Mouse (Mus musculus) liver, embryonic 11.5 days (tissue): Measurements from ENCODE around the gene Snx29. TPM values are rescaled to one million over a fixed set of nuclear protein-coding genes. Genes with fewer than 3 reads are reported as not detected.

Experiments used
- ATAC-seq: fragments of 200-750 bp; cut with Nextera tagmentation; replicated peaks from 2 replicates; pipeline ENCODE4 v1.8.0; 2017; ENCODE audit warnings: moderate number of reproducible peaks, mild to moderate bottlenecking, moderate TSS enrichment, moderate library complexity; ENCODE audit not compliant: low FRiP score
- DNase-seq: peaks from one replicate; pipeline ENCODE4 v3.0.0-alpha.2; 2017; ENCODE audit warnings: low spot score
- H3K27ac ChIP-seq: fragments of 300-500 bp; sonication (generic); 2 replicates; pipeline ENCODE4 v1.5.1; 2014; ENCODE audit warnings: mild to moderate bottlenecking, low read depth, low read length, control low read depth
- H3K27me3 ChIP-seq: fragments of 300-500 bp; sonication (generic); replicated peaks from 2 replicates; pipeline ENCODE4 v1.6.1; 2014; ENCODE audit warnings: low read length, mixed read lengths; ENCODE audit not compliant: control insufficient read depth, insufficient read depth
- H3K36me3 ChIP-seq: fragments of 300-500 bp; sonication (generic); 2 replicates; pipeline ENCODE4 v1.6.1; 2014; ENCODE audit warnings: mild to moderate bottlenecking, low read length, moderate library complexity, mixed read lengths; ENCODE audit not compliant: control insufficient read depth, insufficient read depth
- H3K4me1 ChIP-seq: fragments of 300-500 bp; sonication (generic); replicated peaks from 2 replicates; pipeline ENCODE4 v1.6.1; 2014; ENCODE audit warnings: low read length, mixed read lengths; ENCODE audit not compliant: control insufficient read depth, insufficient read depth
- H3K4me2 ChIP-seq: fragments of 300-500 bp; sonication (generic); 2 replicates; pipeline ENCODE4 v1.6.1; 2014; ENCODE audit warnings: mild to moderate bottlenecking, control low read depth, moderate library complexity
- H3K4me3 ChIP-seq: fragments of 300-500 bp; sonication (generic); 2 replicates; pipeline ENCODE4 v1.5.1; 2014; ENCODE audit warnings: low read depth, low read length, control low read depth
- H3K9ac ChIP-seq: fragments of 300-500 bp; sonication (generic); 2 replicates; pipeline ENCODE4 v1.6.1; 2014; ENCODE audit warnings: low read depth, low read length, control low read depth
- H3K9me3 ChIP-seq: fragments of 300-500 bp; sonication (generic); 2 replicates; pipeline ENCODE4 v1.6.1; 2016; ENCODE audit warnings: low read length, inconsistent platforms, mixed read lengths; ENCODE audit not compliant: control insufficient read depth
- WGBS: fragments of 180-500 bp; shearing (Covaris S2); extraction: QIAGEN DNeasy Blood & Tissue Kit; methylation state at CpG from one replicate; pipeline ENCODE4 v1.1.7; 2014; 5-methylcytosine and 5-hydroxymethylcytosine counted together
- polyA plus RNA-seq: library from polyadenylated mRNA; unstranded; fragments of >200 nt; fragmentation: Nextera tagmentation; extraction: Ambion mirVana; gene quantifications from 2 replicates; pipeline ENCODE4 v1.2.1, GENCODE M21; 2014

Snx29 gene
- polyA plus RNA-seq, 1 experiment from 2014 or later: 5.1 TPM

- no peaks in the 10 kb centered on the region for H3K27me3 ChIP-seq
These were observed 19.0 kb upstream of the Snx29 start for GRCm38 (mm10) chr16:11303741-11304140.

GRCm38 (mm10) chr16:11305531-11305930 is 17.2 kb upstream of the Snx29 start:
- 75% methylated on average over 2 of the region's 2 CpGs for WGBS
- no peak overlapping the region for H3K9ac ChIP-seq
- no peaks in the 10 kb centered on the region for H3K4me1 ChIP-seq
- DNase-seq (no peak), ATAC-seq (no peak)
- no peaks in the 10 kb centered on the region for H3K27me3 ChIP-seq
- H3K27ac ChIP-seq: no peak overlapping the region
- H3K4me3 ChIP-seq: no peak overlapping the region
- H3K4me2 ChIP-seq: no peak overlapping the region
- no peaks in the 10 kb centered on the region for H3K9me3 ChIP-seq
- no peaks in the 10 kb centered on the region for H3K36me3 ChIP-seq

More at GRCm38 (mm10) chr16:11303741-11304140, 19.0 kb upstream of the Snx29 start:
- Histone ChIP-seq H3K27ac (no peak overlapping the region), H3K4me1 (no peaks in the 10 kb centered on the region), H3K36me3 (no peaks in the 10 kb centered on the region), H3K4me2 (no peak overlapping the region), H3K9me3 (no peaks in the 10 kb centered on the region), H3K4me3 (no peak overlapping the region), H3K9ac (no peak overlapping the region)
- DNase-seq (no peak), ATAC-seq (no peak)

GRCm38 (mm10) chr16:11313512-11313911 is 9.2 kb upstream of the Snx29 start, which contains the start of gene Tnfrsf17:
TSS of gene Tnfrsf17 (plus strand) at chr16:11313812.
- H3K27ac ChIP-seq: no peak within 1 kb of the TSS
- no peak within 1 kb of the TSS for H3K9ac ChIP-seq
- H3K4me2 ChIP-seq: no peak within 1 kb of the TSS
- DNase-seq (no peak), ATAC-seq (no peak)
- H3K27me3 ChIP-seq: no peaks in the 10 kb centered on the region
- no peaks in the 10 kb centered on the region for H3K9me3 ChIP-seq
- no peaks in the 10 kb centered on the region for H3K4me1 ChIP-seq
- H3K4me3 ChIP-seq: no peak within 1 kb of the TSS
- WGBS: 71% methylated on average over 7 of the region's 7 CpGs
- no peaks in the 10 kb centered on the region for H3K36me3 ChIP-seq

GRCm38 (mm10) chr16:11315786-11316320 is 6.9 kb upstream of the Snx29 start:
- no peaks in the 10 kb centered on the region for H3K9me3 ChIP-seq
- DNase-seq: no peak
- H3K4me3 ChIP-seq: no peak overlapping the region
- H3K27ac ChIP-seq: no peak overlapping the region
- H3K4me1 ChIP-seq: no peaks in the 10 kb centered on the region
- ATAC-seq: no peak
- H3K36me3 ChIP-seq: no peaks in the 10 kb centered on the region
- WGBS: 70% methylated on average over 5 of the region's 5 CpGs
- no peak overlapping the region for H3K9ac ChIP-seq
- no peak overlapping the region for H3K4me2 ChIP-seq
- no peaks in the 10 kb centered on the region for H3K27me3 ChIP-seq

GRCm38 (mm10) chr16:11316748-11317147 is 6.0 kb upstream of the Snx29 start:
- Histone ChIP-seq H3K4me2 (no peak overlapping the region), H3K36me3 (no peaks in the 10 kb centered on the region), H3K9ac (no peak overlapping the region), H3K27ac (no peak overlapping the region), H3K4me1 (no peaks in the 10 kb centered on the region), H3K4me3 (no peak overlapping the region), H3K27me3 (no peaks in the 10 kb centered on the region), H3K9me3 (no peaks in the 10 kb centered on the region)
- ATAC-seq: no peak
- DNase-seq: no peak
- 71% methylated on average over 5 of the region's 5 CpGs for WGBS

- WGBS: 49% methylated on average over 6 of the region's 6 CpGs
These were observed 5.4 kb upstream of the Snx29 start for GRCm38 (mm10) chr16:11317324-11317723.

GRCm38 (mm10) chr16:11323324-11324051 is 780 bp downstream of the Snx29 start:
- Histone ChIP-seq H3K9me3 (no peaks in the 10 kb centered on the region), H3K27ac (peak overlapping the region; percentile 54; the same call in 1 of the 2 replicates), H3K27me3 (no peaks in the 10 kb centered on the region), H3K4me2 (peak overlapping the region; percentile 98), H3K36me3 (no peaks in the 10 kb centered on the region), H3K4me1 (peaks cover 8% of the 10 kb centered on the region), H3K4me3 (peak overlapping the region; percentile 90), H3K9ac (peak overlapping the region; percentile 89)
- WGBS: 10% methylated on average over 17 of the region's 17 CpGs
- DNase-seq (peak; percentile 59), ATAC-seq (peak; percentile 44)

More at GRCm38 (mm10) chr16:11317324-11317723, 5.4 kb upstream of the Snx29 start:
- DNase-seq (no peak), ATAC-seq (no peak)
- H3K4me1 ChIP-seq: no peaks in the 10 kb centered on the region
- no peaks in the 10 kb centered on the region for H3K27me3 ChIP-seq
- no peaks in the 10 kb centered on the region for H3K36me3 ChIP-seq
- no peak overlapping the region for H3K27ac ChIP-seq
- no peak overlapping the region for H3K4me3 ChIP-seq
- no peak overlapping the region for H3K9ac ChIP-seq
- H3K9me3 ChIP-seq: no peaks in the 10 kb centered on the region
- H3K4me2 ChIP-seq: no peak overlapping the region

GRCm38 (mm10) chr16:11330081-11330800 is 7.5 kb downstream of the Snx29 start:
- Histone ChIP-seq H3K4me1 (no peaks in the 10 kb centered on the region), H3K9me3 (no peaks in the 10 kb centered on the region), H3K27ac (no peak overlapping the region), H3K27me3 (no peaks in the 10 kb centered on the region), H3K4me2 (no peak overlapping the region), H3K36me3 (no peaks in the 10 kb centered on the region), H3K9ac (no peak overlapping the region), H3K4me3 (no peak overlapping the region)
- no peak for ATAC-seq
- DNase-seq: no peak
- WGBS: 75% methylated on average over 3 of the region's 3 CpGs
